Mouse (Mus musculus) layer of hippocampus, adult 18-20 months (tissue): ENCODE results near the gene Phf1. TPM values are rescaled to one million over a fixed set of nuclear protein-coding genes. Genes with fewer than 3 reads are reported as not detected.
"Not testable (repeated sequence)": the region's sequence is repeated elsewhere in the genome, so short reads cannot be mapped to it uniquely, and the experiment has no call there.

Source experiments
- DNase-seq, 2 experiments: peaks; one replicate each; pipeline ENCODE4 v3.0.0; 2022; ENCODE audit warnings: low spot score in 2 of 2
- long read RNA-seq: library from polyadenylated mRNA; stranded (forward); transcript quantifications from one replicate; pipeline ENCODE4 v2.0.0, GENCODE M21; 2021
- total RNA-seq, 2 experiments: library from RNA; stranded (reverse); gene quantifications; 2 replicates each; pipeline ENCODE4 v1.2.3; 2021

Gene Phf1
- total RNA-seq: 10 to 100 TPM; 37.6 to 40.0 TPM
- long read RNA-seq, transcript Phf1-201 (15 exons, 2,522 nt): major isoform, 9 of 30 reads
- long read RNA-seq, partial matches to known transcripts: 4 of 30 reads
- long read RNA-seq, other reads (novel, unspliced or antisense): 15 of 30 reads

- DNase-seq: peak; percentile 91 to 97
Measured at GRCm38 (mm10) chr17:26932839-26933398, at the start of gene Phf1. TSS of gene Phf1 (plus strand) at chr17:26933052.

GRCm38 (mm10) chr17:26883585-26883984 is 49.3 kb upstream of the Phf1 start:
- DNase-seq: no peak

GRCm38 (mm10) chr17:26884995-26885926 is 47.6 kb upstream of the Phf1 start:
- DNase-seq: peak; percentile 48 to 79

- peak; percentile 73 to 90 for DNase-seq
Measured at GRCm38 (mm10) chr17:26886047-26886749, 46.7 kb upstream of the Phf1 start.

- no peak for DNase-seq
Measured at GRCm38 (mm10) chr17:26887926-26888325, 44.9 kb upstream of the Phf1 start.

- peak in 1 of 2 experiments; percentile 45 for DNase-seq
Measured at GRCm38 (mm10) chr17:26892635-26893375, 40.0 kb upstream of the Phf1 start.

GRCm38 (mm10) chr17:26893492-26893891 is 39.4 kb upstream of the Phf1 start:
- no peak for DNase-seq

GRCm38 (mm10) chr17:26894342-26894741 is 38.5 kb upstream of the Phf1 start:
- DNase-seq: peak; percentile 67 to 85

- peak in 1 of 2 experiments; percentile 63 for DNase-seq
Measured at GRCm38 (mm10) chr17:26895578-26895977, 37.3 kb upstream of the Phf1 start.

- DNase-seq: no peak
Measured at GRCm38 (mm10) chr17:26900916-26901315, 31.9 kb upstream of the Phf1 start.

- no peak for DNase-seq
Measured at GRCm38 (mm10) chr17:26904320-26904719, 28.5 kb upstream of the Phf1 start.

- not testable (repeated sequence) for DNase-seq
Measured at GRCm38 (mm10) chr17:26907506-26907905, 25.3 kb upstream of the Phf1 start.

GRCm38 (mm10) chr17:26915248-26915647 is 17.6 kb upstream of the Phf1 start:
- no peak for DNase-seq

- DNase-seq: peak; percentile 99 to 100
Measured at GRCm38 (mm10) chr17:26916711-26917482, 16.0 kb upstream of the Phf1 start, which contains the start of gene Kifc5b. TSS of gene Kifc5b (plus strand) at chr17:26917091.

GRCm38 (mm10) chr17:26917560-26917959 is 15.3 kb upstream of the Phf1 start:
- not testable (repeated sequence) for DNase-seq

- DNase-seq: no peak
Measured at GRCm38 (mm10) chr17:26918343-26918742, 14.5 kb upstream of the Phf1 start.

- DNase-seq: not testable (repeated sequence)
Measured at GRCm38 (mm10) chr17:26919516-26919915, 13.3 kb upstream of the Phf1 start.

GRCm38 (mm10) chr17:26922368-26922767 is 10.5 kb upstream of the Phf1 start:
- DNase-seq: not testable (repeated sequence)

- not testable (repeated sequence) for DNase-seq
Measured at GRCm38 (mm10) chr17:26925414-26925813, 7.4 kb upstream of the Phf1 start.

- DNase-seq: peak in 1 of 2 experiments; percentile 51
Measured at GRCm38 (mm10) chr17:26931795-26932194, 1.1 kb upstream of the Phf1 start.
